Comparison of ENCODE assay signal across 23 mouse cellular contexts in the genomic region with DNA sequence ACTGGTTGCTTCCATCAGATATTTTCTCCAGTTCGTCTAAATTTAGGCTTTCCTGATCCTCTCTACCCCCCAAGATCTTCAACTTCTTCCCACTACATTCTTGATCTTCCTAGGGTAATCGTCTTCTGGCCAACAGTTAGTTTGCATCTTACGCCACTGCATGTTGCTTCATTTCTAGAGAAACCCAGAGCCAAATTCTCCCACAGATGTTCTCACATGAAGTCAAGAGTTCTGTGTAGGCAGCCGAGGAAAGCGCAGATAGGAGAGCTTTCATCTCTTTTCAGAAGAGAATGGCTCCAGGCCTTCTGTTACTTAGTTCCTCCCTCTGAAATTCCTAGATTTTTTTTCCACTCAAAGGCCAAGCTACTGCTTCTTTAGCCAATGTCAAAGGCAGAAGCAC.
DNase-seq lines count a peak whose midpoint lies in the region; ATAC-seq and TF ChIP-seq lines count a peak whose summit lies in the region.
"Had no signal": no experiment of that assay in that cellular context is flagged by ENCODE, and none has a peak within 500 bp of the region (broad histone marks: within the 10 kb centered on the region; RNA-seq: fewer than 3 reads in every experiment).

No protein-coding gene starts in this region.

- 66% methylated on average over 5 of the region's 5 CpGs for WGBS in lung, postnatal 0 days
- 87% methylated on average over 5 of the region's 5 CpGs for WGBS in hindbrain, embryonic 10.5 days

- no peak overlapping the region for H3K4me3 ChIP-seq in lung, postnatal 0 days (ENCODE audit: low read depth, low read length)
- no peak overlapping the region for H3K4me3 ChIP-seq in hindbrain, embryonic 10.5 days
- H3K4me3 ChIP-seq: forebrain, embryonic 15.5 days; heart, embryonic 15.5 days; hindbrain, embryonic 12.5 days; limb, embryonic 13.5 days; liver, embryonic 15.5 days; midbrain, embryonic 12.5 days; neural tube, embryonic 13.5 days had no signal

- TF ChIP-seq CTCF in lung, postnatal 0 days (IDR thresholded peaks at IDR 0.05), result no peak

- no peaks in the 10 kb centered on the region for H3K4me1 ChIP-seq in lung, postnatal 0 days (ENCODE audit: insufficient read depth, low read depth, low read length)
- H3K4me1 ChIP-seq in hindbrain, embryonic 10.5 days (replicated peaks), result no peaks in the 10 kb centered on the region
- H3K4me1 ChIP-seq: forebrain, embryonic 15.5 days; heart, embryonic 15.5 days; hindbrain, embryonic 12.5 days; limb, embryonic 13.5 days; liver, embryonic 15.5 days; midbrain, embryonic 12.5 days; neural tube, embryonic 13.5 days had no signal

- no peaks in the 10 kb centered on the region for H3K36me3 ChIP-seq in lung, postnatal 0 days (ENCODE audit: insufficient read depth, low read length)
- no peaks in the 10 kb centered on the region for H3K36me3 ChIP-seq in hindbrain, embryonic 10.5 days
- H3K36me3 ChIP-seq: forebrain, embryonic 15.5 days; heart, embryonic 15.5 days; hindbrain, embryonic 12.5 days; limb, embryonic 13.5 days; liver, embryonic 15.5 days; midbrain, embryonic 12.5 days; neural tube, embryonic 13.5 days had no signal

- H3K9me3 ChIP-seq in lung, postnatal 0 days (ENCODE audit: low read length), result no peaks in the 10 kb centered on the region
- H3K9me3 ChIP-seq in hindbrain, embryonic 10.5 days, result no peaks in the 10 kb centered on the region
- H3K9me3 ChIP-seq: forebrain, embryonic 15.5 days; heart, embryonic 15.5 days; hindbrain, embryonic 12.5 days; limb, embryonic 13.5 days; liver, embryonic 15.5 days; midbrain, embryonic 12.5 days; neural tube, embryonic 13.5 days had no signal

- H3K27ac ChIP-seq in lung, postnatal 0 days (ENCODE audit: low read length), result no peak overlapping the region
- H3K27ac ChIP-seq in hindbrain, embryonic 10.5 days, result no peak overlapping the region
- H3K27ac ChIP-seq: forebrain, embryonic 15.5 days; heart, embryonic 15.5 days; hindbrain, embryonic 12.5 days; limb, embryonic 13.5 days; liver, embryonic 15.5 days; midbrain, embryonic 12.5 days; neural tube, embryonic 13.5 days had no signal

- DNase-seq in frontal cortex, postnatal 36 days (ENCODE audit: low spot score in 2 of 2), result peak; percentile 19 to 49
- no peak for DNase-seq in frontal cortex, postnatal 25 days (ENCODE audit: low spot score in 2 of 2)
- peak; percentile 69 for DNase-seq in lung, postnatal 0 days (ENCODE audit: low spot score)
- DNase-seq in lung, postnatal 4 days, result no peak
- DNase-seq in brain, adult 2 months (ENCODE audit: low read depth, low spot score), result peak; percentile 71
- DNase-seq in lung, postnatal 25 days (ENCODE audit: low spot score), result peak; percentile 10
- no peak for DNase-seq in hindbrain, embryonic 10.5 days (ENCODE audit: low spot score)
- no peak for DNase-seq in adrenal gland, postnatal 25 days
- DNase-seq: cerebellum, postnatal 25 days; gastrocnemius, postnatal 14 days; kidney, adult 9 months; kidney, postnatal 36 days; right cerebral cortex, postnatal 4 days had no signal

- ATAC-seq in lung, postnatal 0 days, result peak; percentile 26; the same call in 1 of the 2 replicates
- ATAC-seq: activated CD4-positive, CD25-positive, alpha-beta regulatory T cell, adult 4 months; forebrain, embryonic 15.5 days; inflammation-experienced regulatory T-cells, adult 6 months; Patski had no signal

- no peaks in the 10 kb centered on the region for H3K27me3 ChIP-seq in lung, postnatal 0 days (replicated peaks; ENCODE audit: insufficient read depth, low read length)
- H3K27me3 ChIP-seq in hindbrain, embryonic 10.5 days (ENCODE audit: insufficient read depth, poor library complexity, severe bottlenecking), result no peaks in the 10 kb centered on the region
- H3K27me3 ChIP-seq: forebrain, embryonic 15.5 days; heart, embryonic 15.5 days; hindbrain, embryonic 12.5 days; limb, embryonic 13.5 days; liver, embryonic 15.5 days; midbrain, embryonic 12.5 days; neural tube, embryonic 13.5 days; Patski had no signal

- no peak overlapping the region for H3K9ac ChIP-seq in lung, postnatal 0 days (replicated peaks; ENCODE audit: low read depth)
- H3K9ac ChIP-seq: forebrain, embryonic 15.5 days; heart, embryonic 15.5 days; hindbrain, embryonic 12.5 days; limb, embryonic 13.5 days; liver, embryonic 15.5 days; midbrain, embryonic 12.5 days; neural tube, embryonic 13.5 days had no signal

- no peak for TF ChIP-seq EP300 in lung, postnatal 0 days (IDR thresholded peaks at IDR 0.05)

- no peak overlapping the region for H3K4me2 ChIP-seq in lung, postnatal 0 days (replicated peaks; ENCODE audit: low read depth, low read length)
- H3K4me2 ChIP-seq: forebrain, embryonic 15.5 days; heart, embryonic 15.5 days; hindbrain, embryonic 12.5 days; limb, embryonic 13.5 days; liver, embryonic 15.5 days; midbrain, embryonic 12.5 days; neural tube, embryonic 13.5 days had no signal

Comparison
In these comparisons a context has a peak if more than half of its experiments do, and no peak if none do; other contexts are left out.
1. DNase-seq: peak in frontal cortex, postnatal 36 days (2 of 2), lung, postnatal 0 days (single experiment), brain, adult 2 months (single experiment) and lung, postnatal 25 days (single experiment); none in frontal cortex, postnatal 25 days (0 of 2), lung, postnatal 4 days (0 of 2), hindbrain, embryonic 10.5 days (single experiment) and adrenal gland, postnatal 25 days (single experiment).